Mouse (Mus musculus) layer of hippocampus, postnatal 36 days (tissue): Measurements from ENCODE around the gene Fam171a1. TPM values are rescaled to one million over a fixed set of nuclear protein-coding genes. Genes with fewer than 3 reads are reported as not detected.

Experiments used
- DNase-seq, 2 experiments: peaks; one replicate each; pipeline ENCODE4 v3.0.0; 2022
- total RNA-seq, 2 experiments: library from RNA; stranded (reverse); gene quantifications; 2 replicates each; pipeline ENCODE4 v1.2.3; 2021

The Fam171a1 gene
- total RNA-seq, 2 experiments from 2014 or later: 73.5 to 73.7 TPM

GRCm38 (mm10) chr2:3138308-3138707 lies 24.3 kb downstream of the Fam171a1 start:
- no peak for DNase-seq

- DNase-seq: no peak
Measured at GRCm38 (mm10) chr2:3139065-3139464, 25.0 kb downstream of the Fam171a1 start.

GRCm38 (mm10) chr2:3139578-3139977 lies 25.6 kb downstream of the Fam171a1 start:
- DNase-seq: no peak

GRCm38 (mm10) chr2:3140585-3140984 lies 26.6 kb downstream of the Fam171a1 start:
- no peak for DNase-seq

GRCm38 (mm10) chr2:3141804-3142203 lies 27.8 kb downstream of the Fam171a1 start:
- DNase-seq: no peak

- DNase-seq: peak in 1 of 2 experiments; percentile 44
Measured at GRCm38 (mm10) chr2:3144291-3144690, 30.3 kb downstream of the Fam171a1 start.

GRCm38 (mm10) chr2:3147550-3148157 lies 33.6 kb downstream of the Fam171a1 start:
- DNase-seq: no peak

GRCm38 (mm10) chr2:3148731-3149130 lies 34.7 kb downstream of the Fam171a1 start:
- DNase-seq: no peak

- DNase-seq: no peak
Measured at GRCm38 (mm10) chr2:3150324-3150723, 36.3 kb downstream of the Fam171a1 start.

- DNase-seq: no peak
Measured at GRCm38 (mm10) chr2:3151336-3151735, 37.3 kb downstream of the Fam171a1 start.

- DNase-seq: no peak
Measured at GRCm38 (mm10) chr2:3154091-3154665, 40.2 kb downstream of the Fam171a1 start.

GRCm38 (mm10) chr2:3154986-3155385 lies 41.0 kb downstream of the Fam171a1 start:
- no peak for DNase-seq

GRCm38 (mm10) chr2:3157030-3157429 lies 43.0 kb downstream of the Fam171a1 start:
- no peak for DNase-seq

GRCm38 (mm10) chr2:3157661-3158344 lies 43.8 kb downstream of the Fam171a1 start:
- no peak for DNase-seq

GRCm38 (mm10) chr2:3158682-3159412 lies 44.8 kb downstream of the Fam171a1 start:
- DNase-seq: no peak

- DNase-seq: no peak
Measured at GRCm38 (mm10) chr2:3161578-3161977, 47.6 kb downstream of the Fam171a1 start.

GRCm38 (mm10) chr2:3163501-3164076 lies 49.6 kb downstream of the Fam171a1 start:
- no peak for DNase-seq

- DNase-seq: no peak
Measured at GRCm38 (mm10) chr2:3165037-3165600, 51.1 kb downstream of the Fam171a1 start.

GRCm38 (mm10) chr2:3165890-3166605 lies 52.0 kb downstream of the Fam171a1 start:
- no peak for DNase-seq

- no peak for DNase-seq
Measured at GRCm38 (mm10) chr2:3168719-3169402, 54.8 kb downstream of the Fam171a1 start.

- DNase-seq: no peak
Measured at GRCm38 (mm10) chr2:3169403-3169747, 55.4 kb downstream of the Fam171a1 start.
